Mouse (Mus musculus): ENCODE data around the gene Ero1lb. TPM values are rescaled to one million over a fixed set of nuclear protein-coding genes. Genes with fewer than 3 reads are reported as not detected.

Gene Ero1lb
- total RNA-seq (2023) = 100 to 1,000 TPM; 112 to 116 TPM

DNA sequence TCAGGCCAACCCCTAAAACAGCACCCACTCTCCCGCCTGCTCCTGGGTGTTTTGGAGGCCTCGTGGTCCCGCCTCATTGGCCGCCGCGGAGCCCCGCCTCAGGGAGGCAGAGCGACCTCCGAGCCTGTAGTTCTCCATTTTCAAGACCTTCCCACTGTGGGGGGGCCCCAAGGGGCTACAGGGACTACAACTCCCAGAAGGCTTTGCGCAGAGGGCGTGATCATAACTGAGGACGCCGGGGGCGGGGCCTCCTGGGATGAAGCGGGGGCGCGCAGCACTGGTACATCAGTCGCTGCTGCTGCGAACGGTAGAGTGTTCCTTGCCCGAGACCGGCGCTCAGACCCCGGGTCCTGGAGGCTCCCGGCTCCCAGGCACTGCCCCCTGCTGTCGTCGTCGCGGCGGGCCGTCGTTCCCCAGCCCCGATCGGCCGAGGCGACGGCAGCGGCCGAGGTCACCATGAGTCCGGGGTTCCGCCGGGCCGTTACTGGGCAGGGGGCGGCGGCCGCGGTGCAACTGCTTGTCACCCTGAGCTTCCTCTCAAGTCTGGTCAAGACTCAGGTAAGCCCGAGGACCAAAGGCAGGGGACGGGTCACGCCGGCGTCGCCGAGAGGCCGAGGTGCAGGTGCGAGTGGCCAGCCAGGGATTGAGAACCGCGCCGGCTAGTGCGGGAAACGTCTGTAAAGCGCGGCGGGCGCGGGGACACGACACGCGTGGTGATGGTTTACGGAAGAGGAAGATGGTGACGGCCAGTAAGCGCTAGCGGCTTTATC is at the start of gene Ero1lb:
TSS of gene Ero1lb (plus strand) at position 254 of the 770 bp plus-strand sequence.

DNA sequence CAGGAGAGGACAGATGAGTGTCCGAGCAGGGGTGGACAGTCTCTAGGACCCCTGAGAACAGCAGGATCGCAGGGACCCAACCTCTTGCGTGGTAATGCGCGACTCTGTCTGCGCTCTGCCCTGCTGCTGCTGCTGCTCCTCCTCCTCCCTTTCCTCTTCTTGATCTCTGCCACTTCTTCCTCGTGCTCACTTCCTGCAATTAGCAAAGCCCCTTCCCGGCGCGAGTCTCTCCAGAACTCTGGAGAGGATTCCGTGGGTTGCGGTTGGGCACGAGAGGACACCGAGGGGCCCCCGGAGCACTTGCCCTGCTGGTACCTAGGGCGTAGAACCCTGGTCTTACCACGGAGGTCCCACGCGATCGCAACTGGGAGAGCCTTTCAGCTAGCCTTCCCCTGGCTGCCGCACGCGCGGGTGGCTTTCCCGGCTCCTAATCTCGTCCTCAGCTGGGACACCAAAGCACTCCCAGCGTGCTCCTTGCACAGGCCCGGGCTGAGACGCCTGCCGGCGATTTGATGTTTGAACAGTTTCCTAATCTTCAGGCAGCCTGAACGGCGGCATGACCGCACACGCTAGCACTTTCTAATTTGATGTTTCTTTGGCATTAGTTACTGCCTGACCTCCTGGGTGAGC is 45.6 kb upstream of the Ero1lb start, which contains the start of gene Edaradd:
TSS of gene Edaradd (minus strand) at position 484 of the 630 bp plus-strand sequence.

Other genes with a start within 250 kb of the Ero1lb start
- under 1 TPM in 1 of 2 experiments, not detected in 1; 0.41 TPM for gene Actn2, start 225.1 kb upstream of the Ero1lb start, total RNA-seq (2023)
- gene Heatr1, start 170.8 kb upstream of the Ero1lb start, total RNA-seq (2023) = 10 to 100 TPM; 76.7 to 93.5 TPM
- gene Lgals8, start 100.9 kb upstream of the Ero1lb start, total RNA-seq (2023) = 100 to 1,000 TPM; 172 to 179 TPM
- 10 to 100 TPM; 26.0 to 28.6 TPM for gene Edaradd, start 45.4 kb upstream of the Ero1lb start, total RNA-seq (2023)
- gene Prl2c3, start 234.2 kb downstream of the Ero1lb start, total RNA-seq (2023) = not detected

All from B cell, adult 67 days (primary cell).